Mouse (Mus musculus): Measurements from ENCODE around the gene Mettl17.
"Not testable (repeated sequence)": the region's sequence is repeated elsewhere in the genome, so short reads cannot be mapped to it uniquely, and the experiment has no call there.

The Mettl17 gene

DNA sequence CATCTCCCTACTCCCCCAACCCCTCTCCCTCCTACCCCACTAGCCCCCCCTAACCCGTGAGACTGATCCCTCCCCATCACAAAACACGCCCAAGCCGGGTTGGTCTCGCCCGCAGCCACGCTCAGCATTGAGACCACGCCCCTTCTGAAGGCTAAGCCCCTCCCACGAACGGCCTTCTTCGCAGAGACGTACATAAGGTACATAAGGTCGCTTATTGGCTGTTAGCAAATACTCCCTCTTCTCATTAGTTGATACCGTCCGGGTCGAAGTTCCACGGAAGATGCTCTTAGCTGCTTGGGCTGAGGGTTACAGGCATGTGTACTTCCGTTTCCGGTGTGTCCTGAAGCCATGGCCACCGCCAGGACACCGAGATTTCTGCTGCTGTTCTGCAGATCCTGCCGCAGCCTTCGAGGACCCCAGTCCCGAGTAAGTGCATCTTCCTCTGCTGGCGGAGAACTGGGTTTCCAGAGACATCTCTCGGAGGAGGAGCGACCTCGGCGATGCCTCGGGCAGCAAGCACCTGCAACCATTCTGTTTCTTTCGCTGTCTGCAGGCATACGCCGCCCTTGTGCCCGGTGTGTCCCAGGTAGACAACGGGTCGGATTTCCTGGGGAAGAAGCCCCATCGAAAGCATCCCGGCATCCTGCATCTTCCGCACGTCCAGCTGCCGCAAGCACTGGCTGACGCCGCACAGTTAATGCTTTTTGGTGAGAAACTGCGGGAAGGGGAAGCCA, at the start of gene Mettl17:
TSS of gene Mettl17 (plus strand) at position 245 of the 734 bp plus-strand sequence.
- peak; percentile 86 for DNase-seq (ENCODE audit: extremely low spot score, low read depth, low spot score)

DNA sequence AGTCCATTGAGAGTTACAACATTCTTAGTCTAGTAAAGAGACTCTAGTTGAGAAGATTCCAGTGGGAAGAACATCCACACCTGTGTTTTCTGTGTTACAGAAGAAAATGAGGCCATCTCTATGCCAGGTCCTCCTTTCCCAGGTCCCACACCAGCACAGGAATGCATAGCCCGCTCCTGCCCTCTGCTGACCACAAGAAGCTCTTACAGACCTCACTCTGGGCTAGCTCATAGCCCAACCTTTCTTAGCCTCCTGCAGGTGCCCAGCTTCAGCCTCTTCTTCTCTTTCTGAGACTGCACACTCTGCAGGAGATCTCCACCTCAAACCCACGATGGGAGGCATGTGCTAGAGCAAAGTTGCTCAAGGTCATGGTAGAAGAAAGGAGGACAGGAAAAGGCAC, 46.2 kb upstream of the Mettl17 start:
- not testable (repeated sequence) for DNase-seq (ENCODE audit: extremely low spot score, low read depth, low spot score)

DNA sequence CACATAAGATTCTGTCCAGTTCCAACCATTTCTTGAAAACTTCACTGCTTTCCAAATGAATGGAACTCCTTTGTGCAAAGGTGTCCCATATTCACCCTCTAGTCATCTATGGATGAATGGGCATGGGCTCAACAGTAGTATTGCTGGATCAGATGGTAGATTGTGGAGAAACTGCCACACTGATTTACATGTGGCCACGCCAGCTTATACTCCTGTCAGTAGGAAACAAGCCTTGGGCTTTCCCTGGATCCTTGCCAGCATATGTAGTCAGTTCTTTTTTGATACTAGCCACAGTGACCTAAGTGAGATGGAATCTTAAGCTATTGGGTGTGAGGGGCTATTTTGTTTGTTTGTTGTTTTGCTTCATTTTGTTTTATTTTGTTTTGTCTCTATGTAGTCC, 42.4 kb upstream of the Mettl17 start:
- no peak for DNase-seq (ENCODE audit: extremely low spot score, low read depth, low spot score)

DNA sequence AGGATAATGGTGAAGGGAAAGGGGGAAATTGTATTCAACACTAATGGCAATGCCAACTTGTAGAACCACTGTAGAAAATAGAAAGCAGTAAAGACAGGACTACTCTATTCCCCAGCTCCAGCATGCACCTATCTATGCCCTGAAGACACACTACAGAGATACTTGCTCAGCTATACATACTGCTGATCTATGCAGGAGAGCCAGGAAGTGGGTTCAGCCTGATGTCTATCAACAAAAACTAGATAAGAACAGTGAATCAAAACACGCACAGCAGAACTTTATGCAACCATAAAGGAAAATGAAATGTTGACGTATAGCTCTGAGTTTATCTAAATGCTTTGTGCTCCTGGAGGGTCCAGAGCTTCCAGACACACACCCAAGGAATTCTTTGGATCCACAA, 41.9 kb upstream of the Mettl17 start:
- no peak for DNase-seq (ENCODE audit: extremely low spot score, low read depth, low spot score)

DNA sequence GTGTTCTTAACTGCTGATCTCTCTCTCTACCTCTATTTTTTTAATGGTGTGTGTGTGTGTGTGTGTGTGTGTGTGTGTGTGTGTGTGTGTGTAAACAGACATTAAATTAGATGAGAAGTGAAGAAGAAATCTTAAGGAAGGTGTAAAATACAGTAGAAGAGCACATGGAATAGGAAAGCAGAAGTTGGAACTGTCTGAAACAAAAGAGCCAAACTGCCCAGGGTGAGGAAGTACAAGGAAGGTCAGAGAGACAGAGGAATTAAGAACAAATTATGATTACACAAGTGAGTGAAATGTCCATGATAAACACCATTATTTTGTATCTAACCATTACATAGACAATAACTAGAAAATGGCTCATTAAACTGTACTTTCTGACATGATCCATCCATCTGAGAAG, 40.8 kb upstream of the Mettl17 start:
- DNase-seq (ENCODE audit: extremely low spot score, low read depth, low spot score): no peak

DNA sequence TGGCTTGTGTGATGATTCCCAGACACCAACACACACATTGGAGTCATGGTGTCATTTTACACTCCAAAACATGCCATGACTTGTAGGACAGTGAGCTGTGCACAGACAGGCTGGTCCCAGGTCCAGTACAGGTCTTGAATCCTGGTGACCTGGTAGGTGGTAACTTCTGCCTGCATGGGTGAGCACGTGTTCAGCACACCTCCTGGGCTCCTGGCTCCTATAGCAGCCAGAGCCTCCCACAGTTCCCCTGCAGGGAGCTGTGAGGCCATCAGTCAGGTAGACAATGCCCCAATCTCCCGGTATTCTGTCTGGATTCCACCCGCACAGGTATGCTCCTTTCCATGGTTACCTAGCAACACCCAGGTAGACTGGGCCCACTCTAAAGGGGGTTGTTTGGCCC, 38.1 kb upstream of the Mettl17 start:
- no peak for DNase-seq (ENCODE audit: extremely low spot score, low read depth, low spot score)

DNA sequence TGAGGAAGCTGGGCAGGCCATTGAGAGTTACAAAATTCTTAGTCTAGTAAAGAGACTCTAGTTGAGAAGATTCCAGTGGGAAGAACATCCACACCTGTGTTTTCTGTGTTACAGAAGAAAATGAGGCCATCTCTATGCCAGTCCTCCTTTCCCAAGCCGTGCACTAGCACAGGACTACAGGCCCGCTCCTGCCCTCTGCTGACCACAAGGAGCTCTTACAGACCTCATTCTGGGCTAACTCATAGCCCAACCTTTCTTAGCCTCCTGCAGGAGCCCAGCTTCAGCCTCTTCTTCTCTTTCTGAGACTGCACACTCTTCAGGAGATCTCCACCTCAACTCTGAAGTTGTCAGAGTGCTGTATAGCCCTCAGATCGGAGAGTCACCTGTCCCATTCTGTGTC, 33.6 kb upstream of the Mettl17 start:
- DNase-seq (ENCODE audit: extremely low spot score, low read depth, low spot score): not testable (repeated sequence)

DNA sequence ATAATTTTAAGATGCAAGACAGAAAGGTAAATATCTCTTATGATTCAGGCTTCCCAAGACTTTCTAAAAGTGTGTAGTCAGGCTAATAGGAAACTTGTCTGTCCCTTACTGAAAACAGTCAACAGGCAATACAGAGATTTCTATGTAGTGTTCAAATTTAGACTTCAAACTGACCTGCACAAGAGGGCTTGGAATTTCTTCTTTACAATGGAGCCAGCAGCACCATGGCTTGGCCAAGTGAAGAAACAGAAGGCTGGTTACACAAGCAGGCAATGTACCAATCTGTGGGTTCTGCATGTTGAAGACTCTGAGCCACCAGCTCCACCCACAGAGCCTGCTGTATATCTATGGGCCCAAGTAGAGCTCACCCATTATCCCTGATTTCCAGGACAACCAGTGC, 31.2 kb upstream of the Mettl17 start, which contains the start of gene Ear6:
TSS of gene Ear6 (plus strand) at position 301 of the 400 bp plus-strand sequence.
- DNase-seq (ENCODE audit: extremely low spot score, low read depth, low spot score): no peak

DNA sequence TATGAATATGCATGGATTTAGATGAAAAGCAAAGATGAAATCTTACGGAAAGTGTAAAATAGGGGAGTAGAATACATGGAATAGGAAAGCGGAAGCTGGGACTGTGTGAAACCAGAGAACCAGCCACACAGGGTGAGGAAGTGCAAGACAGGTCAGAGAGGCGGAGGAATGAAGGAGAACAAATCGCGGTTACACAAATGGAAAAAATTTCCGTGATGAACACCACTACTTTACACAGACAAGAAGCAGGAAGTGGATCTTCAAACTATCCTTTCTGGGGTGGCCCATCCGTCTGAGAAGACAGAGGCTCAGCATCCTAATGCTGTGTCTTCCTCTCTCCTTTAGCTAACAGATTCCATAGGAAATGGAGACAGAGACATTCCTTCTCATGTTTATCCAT, 29.4 kb upstream of the Mettl17 start:
- DNase-seq (ENCODE audit: extremely low spot score, low read depth, low spot score): not testable (repeated sequence)

DNA sequence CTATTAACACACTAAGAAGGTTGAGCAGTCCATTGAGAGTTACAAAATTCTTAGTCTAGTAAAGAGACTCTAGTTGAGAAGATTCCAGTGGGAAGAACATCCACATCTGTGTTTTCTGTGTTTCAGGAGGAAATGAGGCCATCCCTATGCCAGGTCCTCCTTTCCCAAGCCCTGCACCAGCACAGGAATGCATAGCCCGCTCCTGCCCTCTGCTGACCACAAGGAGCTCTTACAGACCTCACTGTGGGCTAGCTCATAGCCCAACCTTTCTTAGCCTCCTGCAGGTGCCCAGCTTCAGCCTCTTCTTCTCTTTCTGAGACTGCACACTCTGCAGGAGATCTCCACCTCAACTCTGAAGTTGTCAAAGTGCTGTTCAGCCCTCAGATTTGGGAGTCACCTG, 21.0 kb upstream of the Mettl17 start:
- not testable (repeated sequence) for DNase-seq (ENCODE audit: extremely low spot score, low read depth, low spot score)

DNA sequence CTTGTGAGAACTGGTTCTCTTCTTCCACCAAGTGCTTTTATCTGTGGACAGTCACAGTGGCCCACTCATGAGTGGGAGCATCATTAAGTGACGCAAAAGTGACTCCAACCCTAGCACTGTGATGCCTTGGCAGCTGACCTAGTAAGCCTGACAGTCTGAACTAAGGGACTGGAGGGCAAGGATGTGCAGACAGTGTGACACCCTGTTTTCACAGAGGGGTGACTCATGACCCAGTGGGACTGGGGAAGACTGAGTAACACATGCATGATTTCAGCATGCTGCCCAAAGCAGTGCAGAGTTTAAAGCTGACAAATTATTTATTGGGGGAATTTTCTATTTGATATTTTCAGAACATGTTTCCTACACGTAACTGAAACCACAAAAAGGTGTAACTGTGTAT, 13.9 kb upstream of the Mettl17 start:
- DNase-seq (ENCODE audit: extremely low spot score, low read depth, low spot score): no peak

DNA sequence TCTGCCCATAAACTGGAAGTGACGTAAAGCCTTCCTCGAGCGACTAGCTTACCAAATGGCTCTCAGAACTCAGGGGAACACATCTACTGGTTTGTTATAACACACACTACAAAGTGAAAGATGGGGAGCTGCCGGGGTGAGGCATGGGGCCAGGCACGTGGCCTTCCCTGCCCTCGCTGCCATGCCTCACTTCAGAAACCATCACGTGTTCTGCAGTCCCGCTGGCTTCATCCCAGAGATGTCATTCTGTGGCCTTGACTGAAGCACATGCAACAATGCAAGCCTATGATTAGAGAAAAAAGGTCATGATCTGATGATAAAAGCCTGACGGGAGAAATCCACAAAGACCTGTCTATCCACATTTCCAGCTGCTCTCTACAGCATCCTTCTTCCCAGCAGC, 12.9 kb upstream of the Mettl17 start:
- DNase-seq (ENCODE audit: extremely low spot score, low read depth, low spot score): no peak

DNA sequence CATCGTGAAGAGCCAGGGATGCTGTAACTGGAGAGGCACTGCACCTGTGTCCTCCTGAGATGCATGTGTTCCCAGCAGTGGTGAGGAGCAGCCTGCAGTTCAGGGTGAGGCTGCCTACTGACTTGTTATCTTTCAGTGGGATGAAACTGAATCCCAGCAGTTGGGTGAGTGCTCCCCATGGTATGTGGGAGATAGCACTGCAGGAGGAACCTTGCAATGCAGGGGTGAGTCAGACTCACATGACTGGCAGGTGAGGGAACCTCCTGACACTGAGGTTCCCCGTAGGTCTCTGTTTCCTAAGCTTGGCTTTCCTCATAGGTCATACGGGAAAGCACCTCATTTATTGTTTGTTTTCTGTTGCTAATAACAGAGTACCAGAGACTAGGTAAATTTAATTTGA, 7.1 kb upstream of the Mettl17 start:
- no peak for DNase-seq (ENCODE audit: extremely low spot score, low read depth, low spot score)

DNA sequence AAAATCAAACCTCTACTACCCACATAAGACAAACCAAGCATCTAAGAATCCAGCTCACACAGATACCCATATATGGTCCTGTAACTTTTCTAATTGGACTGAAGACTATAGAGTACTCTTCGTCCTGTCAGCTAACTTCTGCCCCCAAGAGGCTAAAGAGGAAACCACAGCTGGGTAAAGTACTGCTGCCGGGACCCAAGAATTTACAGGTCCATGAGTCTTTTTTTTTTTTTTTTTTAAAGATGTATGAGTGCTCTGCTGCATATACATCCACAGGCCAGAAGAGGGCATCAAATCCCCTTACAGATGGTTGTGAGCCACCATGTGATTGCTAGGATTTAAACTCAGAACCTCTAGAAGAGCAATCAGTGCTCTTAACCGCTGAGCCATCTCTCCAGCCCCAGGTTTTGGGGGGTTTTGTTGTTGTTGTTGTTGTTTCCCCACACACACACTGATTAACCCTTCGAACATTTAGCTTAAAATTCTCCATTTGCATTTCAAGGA, 1.1 kb upstream of the Mettl17 start:
- peak; percentile 71 for DNase-seq (ENCODE audit: extremely low spot score, low read depth, low spot score)

DNA sequence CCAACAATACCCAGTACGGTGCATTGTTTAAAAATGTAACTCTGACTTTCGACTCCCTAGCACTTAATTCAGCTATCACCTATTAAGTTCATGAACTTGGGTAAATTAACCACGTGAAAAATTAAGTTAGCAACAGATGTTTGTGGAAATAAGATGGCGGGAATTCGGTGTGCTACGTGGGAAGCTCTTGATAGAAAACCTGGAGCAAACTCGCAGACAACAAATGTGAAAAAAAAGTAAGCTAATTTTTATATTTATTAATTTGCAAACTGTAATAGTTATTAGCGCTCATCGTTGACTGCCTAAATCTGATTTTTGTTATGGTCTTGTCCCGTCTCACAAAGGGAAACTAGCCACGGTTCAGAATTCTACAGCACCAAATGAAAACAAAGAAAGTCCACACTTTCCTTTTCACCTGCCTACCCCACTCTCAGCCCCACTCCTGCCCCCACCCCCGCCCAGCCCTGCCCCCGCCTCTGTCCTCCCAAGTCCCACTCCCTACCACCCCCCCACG, 554 bp upstream of the Mettl17 start:
- peak; percentile 71 for DNase-seq (ENCODE audit: extremely low spot score, low read depth, low spot score)

DNA sequence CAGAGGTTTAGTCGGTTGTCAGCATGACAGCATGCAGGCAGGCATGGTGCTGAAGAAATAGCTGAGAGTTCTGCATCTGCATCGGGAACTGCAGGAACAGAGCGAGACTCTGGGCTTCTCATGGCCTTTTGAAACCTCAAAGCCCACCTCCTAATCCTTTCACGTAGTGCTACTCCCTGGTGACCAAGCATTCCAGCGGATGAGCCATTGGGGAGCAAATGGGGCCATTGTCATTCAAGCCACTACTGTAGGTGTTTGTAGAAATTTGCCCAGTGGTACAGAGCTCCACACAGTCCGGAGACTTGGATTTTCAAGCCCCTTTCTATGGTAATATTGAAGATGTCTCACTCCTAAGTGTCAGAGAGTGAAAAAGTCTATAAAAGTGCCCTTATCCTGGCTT, 1.4 kb downstream of the Mettl17 start:
- no peak for DNase-seq (ENCODE audit: extremely low spot score, low read depth, low spot score)

DNA sequence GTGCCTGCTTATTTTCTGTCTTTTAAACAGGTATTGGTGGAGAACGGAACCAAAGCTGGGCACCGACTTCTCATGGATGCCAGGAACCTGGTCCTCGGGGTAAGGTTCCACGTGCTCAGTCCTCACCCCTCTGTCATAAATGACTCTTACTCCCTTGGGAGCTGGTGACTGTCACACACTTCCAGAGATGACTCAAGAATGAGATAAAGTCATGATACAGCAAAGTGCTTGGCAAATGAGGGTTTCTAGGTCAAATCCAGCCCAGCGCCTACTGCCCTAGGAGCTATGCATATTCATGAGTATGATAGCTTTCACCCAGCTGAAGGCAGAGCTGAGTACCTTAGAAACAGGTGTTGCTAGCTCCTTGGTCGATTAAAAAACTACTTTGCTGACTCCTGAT, 5.2 kb downstream of the Mettl17 start:
- no peak for DNase-seq (ENCODE audit: extremely low spot score, low read depth, low spot score)

DNA sequence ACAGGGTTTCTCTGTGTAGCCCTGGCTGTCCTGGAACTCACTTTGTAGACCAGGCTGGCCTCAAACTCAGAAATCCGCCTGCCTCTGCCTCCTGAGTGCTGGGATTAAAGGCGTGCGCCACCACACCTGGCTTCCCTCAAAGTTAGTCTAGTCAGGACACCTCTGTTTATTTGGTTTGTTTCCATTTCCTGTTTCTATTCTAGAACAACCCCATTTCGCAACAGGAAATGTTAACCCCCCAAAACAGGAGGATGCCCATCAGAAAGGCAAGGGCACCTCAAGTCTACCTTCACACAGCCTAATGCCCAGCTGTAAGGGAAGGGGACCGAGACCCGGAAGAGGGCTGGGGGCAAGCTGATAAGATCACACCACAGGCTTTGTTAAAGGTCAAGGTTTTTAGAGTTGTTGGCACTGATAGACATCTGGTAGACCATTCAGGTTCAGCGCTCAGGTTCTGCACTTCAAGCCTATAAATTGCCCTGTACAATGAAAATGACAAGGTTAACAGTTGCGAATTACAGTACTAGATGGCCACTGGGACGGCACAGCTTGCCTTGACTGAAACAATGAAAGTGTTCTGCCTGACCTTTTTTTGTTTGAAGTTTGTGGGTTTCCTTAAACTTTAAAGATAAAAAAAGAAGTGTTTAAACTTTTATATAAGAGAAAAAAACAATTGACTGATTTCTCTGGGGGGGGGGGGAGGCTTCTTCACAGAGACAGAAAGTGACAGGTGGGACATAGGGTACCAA, 7.7 kb downstream of the Mettl17 start, which contains the start of gene Slc39a2:
TSS of gene Slc39a2 (plus strand) at position 699 of the 749 bp plus-strand sequence.
- DNase-seq (ENCODE audit: extremely low spot score, low read depth, low spot score): no peak

DNA sequence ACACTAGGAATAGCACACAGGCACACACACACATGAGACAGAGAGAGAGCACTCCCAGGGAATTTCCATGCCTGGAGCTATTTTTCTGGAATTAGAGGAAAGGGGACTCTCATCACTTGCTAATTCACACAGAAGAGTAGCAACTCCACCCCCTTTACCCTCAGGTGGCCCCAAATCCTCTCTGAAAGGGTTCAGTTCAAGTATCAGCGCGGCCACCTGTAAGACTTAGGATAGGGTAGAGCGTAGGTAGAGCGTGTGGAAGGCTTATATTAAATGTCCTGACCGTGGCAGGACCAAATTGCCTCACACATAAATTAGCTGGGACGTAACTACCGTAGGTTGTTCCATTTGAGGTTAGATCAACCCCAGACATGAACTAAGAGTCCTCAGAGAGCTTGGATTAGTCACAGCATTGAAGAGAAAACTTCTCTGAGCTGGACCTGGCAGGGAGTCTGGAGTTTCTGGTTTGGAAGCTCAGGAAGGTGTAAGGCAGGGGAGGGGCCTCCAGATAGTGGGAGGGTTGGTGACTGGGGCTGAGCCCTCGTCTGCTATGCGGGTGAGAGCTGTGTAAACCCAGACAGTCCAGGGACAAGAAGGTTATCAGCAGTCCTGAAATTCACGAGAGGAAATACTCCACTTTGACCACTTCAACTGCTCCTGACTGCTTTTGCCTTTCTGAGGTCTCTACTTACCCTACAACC, 8.6 kb downstream of the Mettl17 start:
- DNase-seq (ENCODE audit: extremely low spot score, low read depth, low spot score): no peak

DNA sequence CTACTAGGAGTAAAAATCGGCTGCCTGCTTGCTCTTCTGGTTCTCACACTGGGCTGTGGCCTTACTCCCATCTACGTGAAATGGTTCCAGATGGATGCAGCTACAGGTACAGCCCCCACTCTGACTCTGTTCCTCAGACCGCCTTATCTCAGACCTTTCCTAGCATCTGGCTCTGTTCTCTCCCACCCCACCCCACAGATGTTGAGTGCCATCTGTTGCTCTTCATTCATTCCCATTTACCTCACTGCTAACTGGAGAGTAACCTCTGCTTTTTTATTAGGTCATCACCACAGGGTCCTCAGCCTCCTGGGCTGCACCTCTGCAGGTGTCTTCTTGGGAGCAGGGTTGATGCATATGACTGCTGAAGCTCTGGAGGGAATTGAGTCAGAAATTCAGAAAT, 9.2 kb downstream of the Mettl17 start:
- DNase-seq (ENCODE audit: extremely low spot score, low read depth, low spot score): no peak

DNA sequence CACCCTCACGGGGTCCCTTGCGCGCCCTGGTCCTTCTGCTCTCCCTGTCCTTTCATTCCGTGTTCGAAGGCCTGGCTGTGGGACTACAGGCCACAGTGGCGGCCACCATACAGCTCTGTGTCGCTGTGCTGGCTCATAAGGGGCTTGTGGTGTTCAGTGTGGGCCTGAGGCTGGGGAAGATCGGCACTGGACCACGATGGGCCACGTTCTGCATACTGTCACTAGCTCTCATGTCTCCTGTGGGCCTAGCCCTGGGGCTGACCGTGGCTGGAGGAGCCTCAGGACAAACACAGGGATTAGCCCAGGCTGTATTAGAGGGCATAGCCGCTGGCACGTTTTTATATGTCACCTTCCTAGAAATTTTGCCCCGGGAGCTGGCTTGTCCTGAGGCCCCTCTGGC, 10.4 kb downstream of the Mettl17 start:
- no peak for DNase-seq (ENCODE audit: extremely low spot score, low read depth, low spot score)

Measured in hindlimb bud, embryonic 11.5 days (tissue).